Mouse (Mus musculus): Measurements from ENCODE around the gene Ctrb1. TPM values are rescaled to one million over a fixed set of nuclear protein-coding genes. Genes with fewer than 3 reads are reported as not detected.

Gene Ctrb1
- polyA plus RNA-seq (2016; fragmentation: Nextera tagmentation; extraction: Ambion mirVana): not detected in 2 replicates

DNA sequence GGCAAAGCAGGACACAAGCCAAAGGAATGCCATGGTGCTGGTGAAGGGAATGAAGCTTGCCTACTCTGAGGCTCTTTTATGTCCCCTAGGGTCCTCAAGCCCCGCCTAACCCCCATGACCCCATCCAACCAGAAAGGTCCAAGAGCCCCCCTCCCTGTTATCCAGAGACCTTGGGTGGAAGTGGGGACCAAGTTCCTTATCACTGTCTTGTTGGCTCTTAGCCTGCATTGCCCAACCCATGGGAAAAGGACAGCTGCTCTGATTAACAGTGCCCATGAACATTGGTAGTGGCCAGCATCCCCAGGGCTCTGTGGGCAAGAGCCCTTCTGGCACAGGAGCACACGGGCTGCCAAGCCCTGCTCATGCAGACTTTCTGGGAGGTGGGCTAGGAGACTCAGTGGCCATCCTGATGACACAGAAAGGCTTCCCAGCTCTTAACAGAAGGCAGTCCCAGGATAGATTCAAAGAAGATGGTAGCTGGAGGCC, at the start of gene Ctrb1:
TSS of gene Ctrb1 (minus strand) at position 51 of the 486 bp plus-strand sequence.
- Histone ChIP-seq H3K9me3 (replicated peaks) (no peaks in the 10 kb centered on the region), H3K27ac (no peak within 1 kb of the TSS), H3K4me3 (no peak within 1 kb of the TSS), H3K36me3 (no peaks in the 10 kb centered on the region), H3K4me2 (replicated peaks) (no peak within 1 kb of the TSS), H3K27me3 (no peaks in the 10 kb centered on the region), H3K9ac (no peak within 1 kb of the TSS), H3K4me1 (no peaks in the 10 kb centered on the region)
- ATAC-seq (ENCODE audit: low FRiP score): no peak
- 85% methylated on average over 2 of the region's 2 CpGs for WGBS

DNA sequence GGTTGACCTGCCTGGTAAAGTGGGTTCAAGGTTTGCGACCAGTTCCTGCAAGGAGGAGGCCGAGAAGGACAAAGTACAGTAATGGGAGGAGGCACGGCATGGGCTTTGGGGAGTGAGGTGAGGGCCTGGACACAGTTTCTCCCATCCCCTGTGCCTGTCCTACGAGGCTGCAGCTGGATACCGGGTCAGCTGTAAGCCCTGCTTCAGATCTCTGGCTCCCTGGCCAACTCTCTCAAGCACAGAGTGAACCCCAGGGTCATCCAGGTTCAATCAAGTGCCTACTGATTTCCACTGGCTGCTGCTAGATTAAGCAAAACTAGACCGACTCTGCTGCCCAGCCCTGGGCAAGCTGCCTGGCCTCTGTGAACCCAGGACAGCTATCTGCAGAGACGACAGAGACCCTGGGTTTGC, 49.5 kb upstream of the Ctrb1 start:
- Histone ChIP-seq H3K27ac (no peak overlapping the region), H3K4me3 (no peak overlapping the region)

GRCm38 (mm10) chr8:111739604-111740003, 48.8 kb upstream of the Ctrb1 start:
- ATAC-seq (ENCODE audit: low FRiP score): no peak
- H3K4me2 ChIP-seq (replicated peaks): peak overlapping the region; percentile 18
- H3K36me3 ChIP-seq: no peaks in the 10 kb centered on the region
- peak overlapping the region; percentile 39; the same call in 1 of the 2 replicates for H3K9ac ChIP-seq
- no peaks in the 10 kb centered on the region for H3K27me3 ChIP-seq
- H3K27ac ChIP-seq: peak overlapping the region; percentile 67
- H3K4me3 ChIP-seq: 0 out of 2 replicates have a peak overlapping the region, but pooled peaks have one; percentile 2
- WGBS: 52% methylated on average over 7 of the region's 7 CpGs
- peaks cover 87% of the 10 kb centered on the region for H3K4me1 ChIP-seq
- no peaks in the 10 kb centered on the region for H3K9me3 ChIP-seq (replicated peaks)

More for the DNA sequence above, 49.5 kb upstream of the Ctrb1 start:
- Histone ChIP-seq H3K4me1 (peaks cover 87% of the 10 kb centered on the region), H3K27me3 (no peaks in the 10 kb centered on the region), H3K4me2 (replicated peaks) (no peak overlapping the region; the same call in 1 of the 2 replicates), H3K9ac (peak overlapping the region; percentile 39; the same call in 1 of the 2 replicates), H3K36me3 (no peaks in the 10 kb centered on the region), H3K9me3 (replicated peaks) (no peaks in the 10 kb centered on the region)
- no peak for ATAC-seq (ENCODE audit: low FRiP score)
- 71% methylated on average over 7 of the region's 7 CpGs for WGBS

- H3K4me1 ChIP-seq: peaks cover 88% of the 10 kb centered on the region
- H3K36me3 ChIP-seq: no peaks in the 10 kb centered on the region
- no peak for ATAC-seq (ENCODE audit: low FRiP score)
- H3K9ac ChIP-seq: peak overlapping the region; percentile 39
- WGBS: 63% methylated on average over 6 of the region's 6 CpGs
- H3K4me2 ChIP-seq (replicated peaks): peak overlapping the region; percentile 18
- H3K9me3 ChIP-seq (replicated peaks): no peaks in the 10 kb centered on the region
- H3K27ac ChIP-seq: peak overlapping the region; percentile 67; the same call in 1 of the 2 replicates
- H3K27me3 ChIP-seq: no peaks in the 10 kb centered on the region
- no peak overlapping the region for H3K4me3 ChIP-seq
These were observed 48.1 kb upstream of the Ctrb1 start for GRCm38 (mm10) chr8:111738867-111739266.

GRCm38 (mm10) chr8:111736321-111736720, 45.5 kb upstream of the Ctrb1 start:
- WGBS: 22% methylated on average over 7 of the region's 7 CpGs
- Histone ChIP-seq H3K4me3 (no peak overlapping the region), H3K27me3 (no peaks in the 10 kb centered on the region), H3K4me2 (replicated peaks) (no peak overlapping the region), H3K9ac (peak overlapping the region; percentile 18; the same call in 1 of the 2 replicates), H3K36me3 (no peaks in the 10 kb centered on the region), H3K9me3 (replicated peaks) (no peaks in the 10 kb centered on the region), H3K27ac (peak overlapping the region; percentile 76), H3K4me1 (peaks cover 92% of the 10 kb centered on the region)
- peak; percentile 27 for ATAC-seq (ENCODE audit: low FRiP score)

GRCm38 (mm10) chr8:111735791-111736190, 45.0 kb upstream of the Ctrb1 start:
- H3K4me1 ChIP-seq: peaks cover 92% of the 10 kb centered on the region

DNA sequence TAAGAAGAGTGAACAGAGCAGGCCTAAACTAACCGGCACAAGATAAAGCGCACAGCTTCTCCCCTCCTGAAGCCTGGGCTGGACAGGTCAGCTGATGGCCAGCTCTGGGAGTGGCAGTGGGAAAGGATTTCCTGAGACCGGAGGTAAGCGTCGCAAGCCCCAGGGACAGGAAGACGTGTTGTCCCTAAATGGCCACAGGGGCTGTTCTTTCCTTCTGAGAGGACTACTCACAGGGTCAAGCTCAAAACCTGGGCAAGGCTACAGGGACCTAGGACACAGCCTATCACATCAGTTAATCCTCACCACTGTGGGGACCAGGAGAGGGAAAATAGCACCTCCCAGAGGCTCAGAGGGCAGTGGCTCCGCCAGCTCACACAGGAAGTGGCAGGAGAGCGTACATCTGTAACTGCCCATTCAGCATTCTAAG, 44.5 kb upstream of the Ctrb1 start:
- 61% methylated on average over 8 of the region's 8 CpGs for WGBS
- H3K9me3 ChIP-seq (replicated peaks): no peaks in the 10 kb centered on the region
- 0 out of 2 replicates have a peak overlapping the region, but pooled peaks have one; percentile 2 for H3K4me2 ChIP-seq (replicated peaks)
- no peak overlapping the region for H3K4me3 ChIP-seq
- ATAC-seq (ENCODE audit: low FRiP score): no peak
- peaks cover 92% of the 10 kb centered on the region for H3K4me1 ChIP-seq
- peak overlapping the region; percentile 76 for H3K27ac ChIP-seq
- peak overlapping the region; percentile 32 for H3K9ac ChIP-seq
- no peaks in the 10 kb centered on the region for H3K27me3 ChIP-seq
- H3K36me3 ChIP-seq: no peaks in the 10 kb centered on the region

More at GRCm38 (mm10) chr8:111735791-111736190, 45.0 kb upstream of the Ctrb1 start:
- Histone ChIP-seq H3K9me3 (replicated peaks) (no peaks in the 10 kb centered on the region), H3K9ac (peak overlapping the region; percentile 28; the same call in 1 of the 2 replicates), H3K36me3 (no peaks in the 10 kb centered on the region), H3K4me2 (replicated peaks) (no peak overlapping the region), H3K4me3 (no peak overlapping the region), H3K27ac (peak overlapping the region; percentile 76), H3K27me3 (no peaks in the 10 kb centered on the region)
- ATAC-seq (ENCODE audit: low FRiP score): no peak
- 75% methylated on average over 4 of the region's 4 CpGs for WGBS

- no peak for ATAC-seq (ENCODE audit: low FRiP score)
- peaks cover 92% of the 10 kb centered on the region for H3K4me1 ChIP-seq
- H3K27me3 ChIP-seq: no peaks in the 10 kb centered on the region
- 0 out of 2 replicates have a peak overlapping the region, but pooled peaks have one; percentile 2 for H3K4me2 ChIP-seq (replicated peaks)
- WGBS: 49% methylated on average over 6 of the region's 6 CpGs
- no peaks in the 10 kb centered on the region for H3K9me3 ChIP-seq (replicated peaks)
- H3K27ac ChIP-seq: peak overlapping the region; percentile 79; the same call in 1 of the 2 replicates
- H3K9ac ChIP-seq: 0 out of 2 replicates have a peak overlapping the region, but pooled peaks have one; percentile 32
- no peaks in the 10 kb centered on the region for H3K36me3 ChIP-seq
- H3K4me3 ChIP-seq: no peak overlapping the region
These were observed 43.6 kb upstream of the Ctrb1 start for GRCm38 (mm10) chr8:111734244-111734960.

DNA sequence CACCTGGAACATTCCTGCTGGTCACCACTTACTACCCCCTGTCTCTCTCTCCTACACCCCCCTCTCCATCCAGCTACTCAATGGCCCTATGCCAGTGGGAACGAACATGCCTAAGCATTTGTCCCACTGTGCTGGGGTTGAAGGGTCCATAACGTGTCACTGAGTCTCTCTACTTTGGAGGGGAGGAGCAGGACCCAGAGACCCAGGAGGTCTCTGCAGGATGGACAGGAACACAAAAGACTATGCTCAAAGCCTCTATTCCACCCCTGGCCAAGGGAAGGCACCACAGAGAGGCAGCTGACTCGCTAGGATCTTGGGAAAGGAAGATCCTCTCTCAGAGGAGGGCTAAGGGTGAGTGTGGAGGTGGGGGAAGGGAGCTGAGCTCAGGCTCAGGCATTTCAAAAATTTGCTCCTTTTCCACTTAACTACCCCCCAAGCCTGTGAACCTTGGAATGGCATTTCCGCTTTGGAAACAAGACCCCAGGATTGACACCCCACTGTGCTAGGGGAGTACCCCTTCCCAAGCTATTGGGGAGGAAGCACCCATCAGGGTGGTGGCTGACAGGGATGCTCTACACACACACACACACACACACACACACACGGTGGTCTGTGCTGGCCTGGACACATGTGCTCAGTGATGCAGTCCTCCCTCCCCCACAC, 42.9 kb upstream of the Ctrb1 start:
- H3K4me1 ChIP-seq: peaks cover 90% of the 10 kb centered on the region
- WGBS: 1% methylated on average over 5 of the region's 5 CpGs
- 0 out of 2 replicates have a peak overlapping the region, but pooled peaks have one; percentile 1 for H3K4me2 ChIP-seq (replicated peaks)
- H3K9ac ChIP-seq: 0 out of 2 replicates have a peak overlapping the region, but pooled peaks have one; percentile 23
- no peak for ATAC-seq (ENCODE audit: low FRiP score)
- no peak overlapping the region for H3K4me3 ChIP-seq
- no peaks in the 10 kb centered on the region for H3K36me3 ChIP-seq
- no peaks in the 10 kb centered on the region for H3K27me3 ChIP-seq
- no peaks in the 10 kb centered on the region for H3K9me3 ChIP-seq (replicated peaks)
- peak overlapping the region; percentile 79 for H3K27ac ChIP-seq

- peak; percentile 16 for ATAC-seq (ENCODE audit: low FRiP score)
- no peaks in the 10 kb centered on the region for H3K27me3 ChIP-seq
- H3K27ac ChIP-seq: peak overlapping the region; percentile 79
- peak overlapping the region; percentile 76 for H3K4me3 ChIP-seq
- peak overlapping the region; percentile 91 for H3K9ac ChIP-seq
- no peaks in the 10 kb centered on the region for H3K36me3 ChIP-seq
- WGBS: 23% methylated on average over 10 of the region's 10 CpGs
- no peaks in the 10 kb centered on the region for H3K9me3 ChIP-seq (replicated peaks)
- peaks cover 82% of the 10 kb centered on the region for H3K4me1 ChIP-seq
- peak overlapping the region; percentile 88 for H3K4me2 ChIP-seq (replicated peaks)
These were observed 41.7 kb upstream of the Ctrb1 start for GRCm38 (mm10) chr8:111732406-111733085.

GRCm38 (mm10) chr8:111732004-111732403, 41.2 kb upstream of the Ctrb1 start:
- no peaks in the 10 kb centered on the region for H3K9me3 ChIP-seq (replicated peaks)
- H3K4me2 ChIP-seq (replicated peaks): peak overlapping the region; percentile 88

More at GRCm38 (mm10) chr8:111732004-111732403, 41.2 kb upstream of the Ctrb1 start:
- Histone ChIP-seq H3K27me3 (no peaks in the 10 kb centered on the region), H3K36me3 (no peaks in the 10 kb centered on the region), H3K4me3 (peak overlapping the region; percentile 76), H3K27ac (peak overlapping the region; percentile 79), H3K4me1 (peaks cover 76% of the 10 kb centered on the region), H3K9ac (peak overlapping the region; percentile 91)
- ATAC-seq (ENCODE audit: low FRiP score): peak; percentile 90
- under 1% methylated on average over 41 of the region's 41 CpGs for WGBS
